Mouse (Mus musculus): ENCODE measurements around the gene Plekhh3.
A peak's percentile ranks its signal among the peaks of the same experiment; 100 is the strongest.
"Not testable (repeated sequence)": the region's sequence is repeated elsewhere in the genome, so short reads cannot be mapped to it uniquely, and the experiment has no call there.

The Plekhh3 gene

DNA sequence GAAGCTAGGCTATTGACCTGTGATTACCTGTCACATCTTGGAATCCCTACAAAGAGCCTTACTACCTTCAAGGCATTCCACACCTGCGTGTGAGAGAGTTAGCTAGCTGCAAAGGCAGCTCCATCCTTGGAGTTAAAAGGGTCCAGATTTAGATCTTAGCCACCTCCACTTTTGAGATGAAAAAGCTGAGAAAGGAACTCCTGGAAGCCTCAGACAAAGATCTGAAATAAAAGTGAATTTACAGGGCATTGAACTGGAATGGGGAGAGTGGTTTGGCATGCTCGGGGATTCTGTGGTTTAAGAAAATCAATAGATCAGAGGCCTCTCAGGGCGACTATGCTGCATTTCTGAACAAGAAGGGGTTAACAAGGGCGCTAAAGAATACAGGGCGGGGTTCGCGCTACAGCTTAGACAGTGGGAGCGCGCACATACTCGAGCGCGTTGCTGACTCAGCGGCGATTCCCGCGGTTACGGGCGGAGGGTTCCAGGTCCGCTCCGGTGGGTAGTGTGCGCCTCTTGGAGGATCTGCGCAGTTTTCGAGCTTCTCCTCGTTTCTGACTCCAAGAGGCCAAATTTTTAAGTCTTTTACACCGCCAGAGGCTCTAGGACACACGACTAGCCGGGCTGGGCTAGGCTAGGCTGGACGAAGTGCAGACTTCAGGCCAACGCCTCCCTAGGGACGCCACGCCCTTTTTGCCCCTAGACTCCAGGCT lies 726 bp upstream of the Plekhh3 start:
- DNase-seq (ENCODE audit: low spot score): peak; percentile 71

DNA sequence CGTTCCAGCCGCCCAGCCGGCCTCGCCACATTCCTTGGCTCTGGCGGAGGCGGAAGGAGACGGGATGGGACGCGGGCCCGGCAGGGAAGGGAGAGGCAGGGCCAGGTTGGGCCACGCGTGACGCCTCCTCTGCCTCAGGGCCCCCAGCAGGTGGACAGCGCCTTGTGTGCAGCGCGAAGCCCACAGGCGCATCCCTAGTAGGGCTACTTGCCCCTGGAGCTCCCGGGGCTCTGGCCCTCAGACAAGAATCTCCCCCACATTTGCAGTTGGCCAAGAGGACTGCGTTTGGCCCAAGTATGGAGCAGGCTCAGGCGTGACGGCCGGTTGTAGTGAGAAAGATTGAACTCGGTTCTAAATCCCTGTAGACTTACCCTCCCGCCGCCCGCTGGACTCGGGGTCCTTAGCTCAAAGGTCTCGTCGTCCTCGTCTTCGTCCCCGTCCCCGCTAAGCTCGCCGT lies 769 bp downstream of the Plekhh3 start, which contains the start of gene Cntnap1:
Gene Cntnap1 (plus strand): TSS at position 170 of the 457 bp plus-strand sequence.
- peak; percentile 71 for DNase-seq (ENCODE audit: low spot score)

GRCm38 (mm10) chr11:101169301-101170107 lies 1.6 kb downstream of the Plekhh3 start:
- DNase-seq (ENCODE audit: low spot score): no peak

- no peak for DNase-seq (ENCODE audit: low spot score)
These were observed 2.7 kb downstream of the Plekhh3 start for GRCm38 (mm10) chr11:101168301-101168980.

DNA sequence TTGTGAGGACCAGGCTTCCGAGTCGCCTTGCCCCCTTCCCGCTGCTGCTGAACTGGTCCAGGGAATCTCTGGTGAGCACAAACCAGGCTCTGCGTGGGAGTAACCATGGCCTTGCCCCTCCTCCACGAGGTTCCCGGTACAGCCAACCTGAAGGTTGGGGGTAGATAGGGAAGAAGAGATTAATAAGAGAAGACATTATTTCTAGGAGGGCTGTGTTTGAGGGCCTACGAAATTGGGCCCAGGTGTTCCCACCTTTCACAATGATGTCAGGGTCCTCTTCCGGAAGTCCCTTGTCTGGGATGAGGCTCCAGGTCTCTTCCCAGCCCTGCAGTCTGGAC lies 3.2 kb downstream of the Plekhh3 start:
- no peak for DNase-seq (ENCODE audit: low spot score)

GRCm38 (mm10) chr11:101167211-101167962 lies 3.8 kb downstream of the Plekhh3 start:
- DNase-seq (ENCODE audit: low spot score): no peak

DNA sequence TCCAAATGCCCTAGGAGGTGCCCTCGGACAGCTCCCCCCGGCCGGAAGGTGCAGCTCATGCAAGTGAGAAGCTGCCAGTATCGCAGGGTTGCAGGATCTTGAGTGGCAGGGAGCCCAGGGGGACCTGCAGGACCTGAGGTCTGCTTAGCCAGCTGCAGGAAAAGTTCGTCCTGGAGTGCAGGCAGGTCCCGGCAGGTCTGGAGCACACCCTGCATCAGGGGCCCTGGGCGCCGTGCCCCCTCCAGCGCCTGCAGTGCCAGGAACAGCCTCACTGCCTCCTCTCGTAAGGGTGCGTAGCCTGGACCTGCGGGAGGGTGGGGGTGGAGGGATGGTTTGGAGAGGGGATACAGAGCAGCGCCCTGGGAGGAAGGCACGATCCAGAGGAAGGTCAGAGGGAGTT lies 4.8 kb downstream of the Plekhh3 start:
- no peak for DNase-seq (ENCODE audit: low spot score)

GRCm38 (mm10) chr11:101164677-101165580 lies 6.2 kb downstream of the Plekhh3 start:
- DNase-seq (ENCODE audit: low spot score): no peak

DNA sequence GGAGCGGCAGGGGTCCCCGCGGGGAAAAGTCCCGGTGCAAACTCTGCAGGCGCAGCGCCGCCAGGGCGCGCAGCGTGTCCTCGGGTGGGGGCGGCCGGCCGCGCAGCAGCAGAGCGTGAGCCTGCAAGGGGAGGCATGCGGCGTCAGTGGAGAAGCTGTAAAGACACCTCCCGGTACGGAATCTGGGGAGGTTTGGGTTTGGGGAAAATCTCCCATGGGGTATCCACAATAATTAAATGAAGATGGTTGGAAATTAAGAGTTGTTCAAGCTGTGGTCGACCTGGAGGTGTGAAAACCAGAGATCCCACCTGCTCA lies 6.8 kb downstream of the Plekhh3 start:
- DNase-seq (ENCODE audit: low spot score): no peak

- DNase-seq (ENCODE audit: low spot score): no peak
These were observed 7.4 kb downstream of the Plekhh3 start for GRCm38 (mm10) chr11:101163476-101164350.

DNA sequence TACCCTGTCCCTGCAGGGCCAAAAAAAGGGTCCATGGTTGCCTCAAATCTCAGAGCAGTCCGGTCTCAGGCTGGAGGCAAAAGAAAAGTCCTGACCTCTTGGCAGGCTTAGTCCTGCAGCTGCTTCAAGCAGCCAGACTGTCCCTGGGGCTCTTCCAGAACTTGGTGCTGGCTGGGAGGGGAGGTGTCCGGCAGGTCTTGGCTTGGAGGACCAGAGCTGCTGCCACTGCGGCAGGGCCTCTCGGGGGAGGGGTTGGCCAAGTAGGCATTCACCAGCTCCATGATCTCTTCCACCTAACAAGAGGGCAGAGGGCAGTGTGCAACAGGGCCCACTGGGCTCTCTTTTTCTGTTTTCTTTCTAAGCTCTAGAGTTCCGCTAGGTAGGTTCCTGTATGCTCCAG lies 8.4 kb downstream of the Plekhh3 start:
- no peak for DNase-seq (ENCODE audit: low spot score)

DNA sequence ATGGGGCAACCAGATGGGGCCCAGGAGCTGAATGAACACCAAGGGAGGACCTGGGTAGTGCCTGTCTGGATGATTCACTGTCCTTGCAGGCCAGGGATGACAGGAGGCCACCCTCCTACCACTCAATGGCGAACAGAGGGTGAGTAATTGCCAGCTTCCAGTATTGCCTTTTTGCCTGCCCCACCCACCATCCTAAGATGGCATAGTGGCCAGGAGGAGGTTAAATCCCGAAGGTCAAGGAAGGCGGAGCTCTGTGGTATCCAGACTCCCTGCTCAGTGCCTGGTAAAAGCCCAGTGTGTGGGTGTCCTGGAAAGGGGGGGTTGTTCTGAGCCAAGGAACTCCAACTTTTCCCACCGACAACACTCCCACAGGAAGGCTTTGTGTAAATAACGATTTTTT lies 8.8 kb downstream of the Plekhh3 start:
- no peak for DNase-seq (ENCODE audit: low spot score)

GRCm38 (mm10) chr11:101161551-101161950 lies 9.6 kb downstream of the Plekhh3 start:
- DNase-seq (ENCODE audit: low spot score): no peak

DNA sequence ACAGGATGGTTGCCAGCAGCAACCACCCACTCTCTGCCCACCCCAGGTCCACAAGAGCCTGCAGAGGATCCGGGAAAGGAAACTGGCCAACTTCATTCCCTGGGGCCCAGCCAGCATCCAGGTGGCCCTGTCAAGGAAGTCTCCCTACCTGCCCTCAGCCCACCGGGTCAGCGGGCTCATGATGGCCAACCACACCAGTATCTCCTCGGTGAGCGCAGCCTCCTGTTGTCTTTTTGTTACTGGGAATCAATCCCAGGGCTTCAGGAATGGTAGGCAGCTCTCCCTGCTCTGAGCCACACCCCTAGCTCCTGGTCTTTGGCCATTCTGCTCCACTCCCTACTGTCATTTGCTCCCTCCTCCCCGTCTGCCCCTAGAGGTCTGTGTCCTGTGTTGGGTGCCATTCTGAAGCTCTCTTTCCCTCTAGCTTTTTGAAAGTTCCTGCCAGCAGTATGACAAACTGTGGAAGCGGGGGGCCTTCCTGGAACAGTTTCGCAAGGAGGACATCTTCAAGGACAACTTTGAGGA lies 10.1 kb downstream of the Plekhh3 start:
- not testable (repeated sequence) for DNase-seq (ENCODE audit: low spot score)

GRCm38 (mm10) chr11:101160151-101160550 lies 11.0 kb downstream of the Plekhh3 start:
- not testable (repeated sequence) for DNase-seq (ENCODE audit: low spot score)

DNA sequence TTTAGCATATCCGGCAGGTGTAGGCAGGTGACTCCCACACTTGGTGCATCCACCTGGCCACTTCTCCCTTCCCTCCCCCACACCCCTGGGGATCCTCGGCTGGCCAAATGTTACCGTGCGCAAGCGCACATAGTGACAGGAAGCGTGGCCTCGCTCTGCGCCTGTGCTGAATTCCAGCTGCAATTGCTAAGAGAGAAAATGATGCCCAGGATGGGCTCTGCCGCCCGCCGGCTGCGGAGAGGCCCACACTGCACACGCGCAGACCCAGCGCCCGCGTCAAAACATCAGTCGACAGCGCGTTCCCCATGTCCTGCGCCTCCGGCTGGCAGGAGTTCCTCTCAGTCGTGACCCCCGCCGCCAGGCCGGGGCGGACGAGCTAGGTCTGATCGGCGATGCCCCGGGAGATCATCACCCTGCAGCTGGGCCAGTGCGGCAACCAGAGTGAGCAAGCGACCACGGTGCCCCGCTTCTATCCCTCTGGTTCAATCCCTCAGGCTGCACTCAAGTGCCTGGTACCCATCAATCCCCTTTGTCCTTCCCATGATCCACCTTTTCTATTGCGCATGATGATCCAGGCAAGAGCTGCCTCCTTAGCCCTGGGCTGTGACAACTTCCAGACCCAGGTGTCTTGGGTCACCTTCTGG lies 15.3 kb downstream of the Plekhh3 start, which contains the start of gene Tubg2:
Gene Tubg2 (plus strand): TSS at position 180 of the 644 bp plus-strand sequence.
- DNase-seq (ENCODE audit: low spot score): no peak

DNA sequence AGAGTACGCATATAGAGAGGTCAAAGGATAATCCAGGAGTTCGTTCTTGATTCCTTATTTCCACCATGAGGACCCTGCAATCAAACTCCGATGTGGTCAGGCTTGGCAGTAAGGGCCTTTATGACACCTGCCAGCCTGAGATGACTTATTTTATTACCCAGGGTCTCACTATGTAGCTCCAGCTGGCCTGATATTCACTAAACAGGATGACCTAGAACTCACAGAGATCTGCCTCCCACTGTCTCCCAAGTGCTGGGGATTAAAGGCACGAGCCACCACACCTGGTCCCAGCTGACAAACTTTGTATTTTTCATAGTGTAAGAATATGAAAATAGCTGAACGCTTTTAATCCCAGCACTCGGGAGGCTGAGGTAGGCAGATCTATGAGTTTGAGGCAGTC lies 16.0 kb downstream of the Plekhh3 start:
- no peak for DNase-seq (ENCODE audit: low spot score)

DNA sequence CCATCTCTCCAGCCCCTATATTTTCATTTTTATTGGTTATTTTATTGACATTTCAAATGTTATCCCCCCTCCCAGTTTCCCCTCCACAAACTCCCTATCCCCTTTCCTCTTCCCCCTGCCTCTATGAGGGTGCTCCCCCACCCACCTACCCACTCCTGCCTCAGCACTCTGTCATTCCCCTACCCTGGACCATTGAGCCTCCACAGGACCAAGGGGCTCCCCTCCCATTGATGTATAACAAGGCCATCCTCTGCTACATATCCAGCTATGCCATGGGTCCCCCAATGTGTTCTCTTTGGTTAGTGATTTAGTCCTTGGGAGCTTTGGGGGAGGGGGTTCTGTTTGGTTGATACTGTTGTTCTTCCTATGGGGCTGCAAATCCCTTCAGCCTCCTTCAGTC lies 16.5 kb downstream of the Plekhh3 start:
- no peak for DNase-seq (ENCODE audit: low spot score)

DNA sequence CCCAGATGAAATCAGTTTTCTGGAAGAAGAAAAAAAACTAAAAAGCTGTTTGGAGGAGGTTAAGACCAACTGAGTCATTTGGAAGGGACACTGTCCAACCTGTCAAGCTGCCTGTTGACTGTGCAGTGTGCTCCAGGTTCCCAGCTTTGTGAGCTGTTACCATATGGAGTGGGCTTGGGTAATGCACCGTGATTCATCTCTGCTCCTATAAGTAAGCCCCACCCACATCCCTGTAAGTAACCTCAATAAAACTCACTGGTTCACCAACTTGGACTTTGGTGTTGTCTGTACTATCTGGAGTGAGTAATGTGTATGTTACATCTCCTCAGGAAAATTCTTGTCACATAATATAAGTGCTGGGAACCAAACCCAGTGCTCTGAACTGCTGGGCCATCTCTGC lies 18.3 kb downstream of the Plekhh3 start:
- DNase-seq (ENCODE audit: low spot score): no peak
